Comparison of ENCODE assay signal across 9 mouse cellular contexts in the genomic region with DNA sequence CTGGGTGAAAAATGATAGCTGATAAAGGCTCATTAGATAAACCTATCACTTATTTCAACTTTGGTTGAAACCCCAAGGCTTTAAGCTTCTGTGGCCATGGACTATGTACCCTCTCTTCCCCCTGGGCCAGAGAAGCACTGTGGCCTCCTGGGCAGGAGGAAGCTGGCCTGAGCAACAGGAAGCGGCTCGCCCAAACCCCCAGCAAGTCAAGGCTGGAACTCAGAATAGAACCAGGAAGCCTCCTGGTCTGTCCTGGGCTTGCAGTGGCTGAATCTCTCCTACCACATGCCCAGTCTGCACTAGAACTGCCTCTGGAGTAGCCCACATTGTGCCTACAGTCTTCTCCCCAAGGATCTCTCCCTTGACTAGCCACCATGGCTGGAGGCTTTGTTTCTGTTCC. TPM values are rescaled to one million over a fixed set of nuclear protein-coding genes. Genes with fewer than 3 reads are reported as not detected.
DNase-seq lines count a peak whose midpoint lies in the region; ATAC-seq and TF ChIP-seq lines count a peak whose summit lies in the region.
"Had no signal": no experiment of that assay in that cellular context is flagged by ENCODE, and none has a peak within 500 bp of the region (broad histone marks: within the 10 kb centered on the region; RNA-seq: fewer than 3 reads in every experiment).

No protein-coding gene starts in this region.

- DNase-seq in kidney, adult 8-10 months: peak; percentile 31 to 42
- DNase-seq in kidney, adult 11 months: no peak
- DNase-seq in heart, postnatal 25 days (ENCODE audit: low spot score): peak; percentile 26
- DNase-seq in lung, postnatal 0 days (ENCODE audit: low spot score): no peak
- no peak for DNase-seq in cerebellum, postnatal 25 days
- no peak for DNase-seq in cerebellum, postnatal 10 days

- H3K27ac ChIP-seq in brown adipose tissue, adult 24 weeks (replicated peaks; ENCODE audit: low read depth, low read length): peak overlapping the region; percentile 78
- H3K27ac ChIP-seq in lung, postnatal 0 days (ENCODE audit: low read length): peak overlapping the region; percentile 43; the same call in 1 of the 2 replicates
- H3K27ac ChIP-seq: neural tube, embryonic 12.5 days had no signal

- no peaks in the 10 kb centered on the region for H3K27me3 ChIP-seq in lung, postnatal 0 days (replicated peaks; ENCODE audit: insufficient read depth, low read length)
- H3K27me3 ChIP-seq: neural tube, embryonic 12.5 days had no signal

- no peak overlapping the region for H3K4me2 ChIP-seq in lung, postnatal 0 days (replicated peaks; ENCODE audit: low read depth, low read length)
- H3K4me2 ChIP-seq: neural tube, embryonic 12.5 days had no signal

- intact Hi-C loops in heart, postnatal 25 days (cut with DNase I): loop anchor here (5.0 kb wide), 2 partner anchors 64 to 169 kb away; partner anchors contain the start of genes Parp3 and Rrp9

- no peaks in the 10 kb centered on the region for H3K9me3 ChIP-seq in lung, postnatal 0 days (ENCODE audit: low read length)
- H3K9me3 ChIP-seq: neural tube, embryonic 12.5 days had no signal

- no peak overlapping the region for H3K9ac ChIP-seq in lung, postnatal 0 days (replicated peaks; ENCODE audit: low read depth)
- H3K9ac ChIP-seq: neural tube, embryonic 12.5 days had no signal

- no peak; the same call in 1 of the 2 replicates for ATAC-seq in lung, postnatal 0 days
- no peak for ATAC-seq in frontal cortex, adult (ENCODE audit: low TSS enrichment)

- no peak for TF ChIP-seq CTCF in lung, postnatal 0 days (IDR thresholded peaks at IDR 0.05)

- TF ChIP-seq EP300 in lung, postnatal 0 days (IDR thresholded peaks at IDR 0.05): no peak

- H3K4me1 ChIP-seq in brown adipose tissue, adult 24 weeks (ENCODE audit: control insufficient read depth, insufficient read depth, insufficient read length, low read length): peaks cover 8% of the 10 kb centered on the region
- H3K4me1 ChIP-seq in lung, postnatal 0 days (ENCODE audit: insufficient read depth, low read depth, low read length): no peaks in the 10 kb centered on the region; the same call in 1 of the 2 replicates
- H3K4me1 ChIP-seq: neural tube, embryonic 12.5 days had no signal

- H3K4me3 ChIP-seq in brown adipose tissue, adult 24 weeks (ENCODE audit: insufficient read depth, low read depth, low read length): no peak overlapping the region
- no peak overlapping the region for H3K4me3 ChIP-seq in lung, postnatal 0 days (ENCODE audit: low read depth, low read length)
- H3K4me3 ChIP-seq: neural tube, embryonic 12.5 days had no signal

- no peaks in the 10 kb centered on the region for H3K36me3 ChIP-seq in lung, postnatal 0 days (ENCODE audit: insufficient read depth, low read length)
- H3K36me3 ChIP-seq: neural tube, embryonic 12.5 days had no signal

- WGBS in lung, postnatal 0 days: 52% methylated on average over 2 of the region's 2 CpGs

RNA-seq across cellular contexts. Expression of gene Poc1a, which starts 27.7 kb away (rescaled TPM):
- polyA plus RNA-seq in brown adipose tissue, adult 24 weeks (2012; ENCODE audit: insufficient read depth, insufficient read length, missing spikeins): 9.4 and 12.7 TPM in 2 replicates
- 1 to 10 TPM; 3.3 to 3.4 TPM for total RNA-seq in heart, postnatal 25 days (2021)
- polyA plus RNA-seq in lung, postnatal 0 days (2015; fragmentation: Nextera tagmentation; extraction: Ambion mirVana): 9.7 and 9.9 TPM in 2 replicates

RNA-seq across cellular contexts. Expression of gene Dusp7, which starts 59.9 kb away (rescaled TPM):
- polyA plus RNA-seq in brown adipose tissue, adult 24 weeks (2012; ENCODE audit: insufficient read depth, insufficient read length, missing spikeins): 17.5 and 21.8 TPM in 2 replicates
- total RNA-seq in heart, postnatal 25 days (2021): 10 to 100 TPM; 43.6 to 67.0 TPM
- 25.7 and 27.8 TPM in 2 replicates for polyA plus RNA-seq in lung, postnatal 0 days (2015; fragmentation: Nextera tagmentation; extraction: Ambion mirVana)

Comparison
In these comparisons a context has a peak if more than half of its experiments do, and no peak if none do; other contexts are left out.
1. DNase-seq: peak in kidney, adult 8-10 months (2 of 2) and heart, postnatal 25 days (single experiment); none in kidney, adult 11 months (single experiment), lung, postnatal 0 days (single experiment), cerebellum, postnatal 25 days (0 of 2) and cerebellum, postnatal 10 days (0 of 2).